Mouse (Mus musculus): ENCODE measurements around the gene Irx2. TPM values are rescaled to one million over a fixed set of nuclear protein-coding genes. Genes with fewer than 3 reads are reported as not detected.

Irx2 gene
- not detected in 2 replicates for polyA plus RNA-seq (2015; fragmentation: Nextera tagmentation; extraction: Ambion mirVana)

GRCm38 (mm10) chr13:72628462-72628916, at the start of gene Irx2:
Irx2 (plus strand) TSS chr13:72628820.
- peak; percentile 43 for ATAC-seq
- peaks cover 3% of the 10 kb centered on the region; the same call in 1 of the 2 replicates for H3K4me1 ChIP-seq (ENCODE audit: insufficient read depth)
- DNase-seq = peak; percentile 41
- no peaks in the 10 kb centered on the region for H3K36me3 ChIP-seq (replicated peaks; ENCODE audit: insufficient read depth, low read length)
- WGBS (ENCODE audit: insufficient replicate concordance) = 1% methylated on average over 24 of the region's 45 CpGs
- peak within 1 kb of the TSS; percentile 57 for H3K4me2 ChIP-seq (ENCODE audit: low read depth, low read length)
- no peak within 1 kb of the TSS for H3K27ac ChIP-seq (ENCODE audit: low read depth)
- H3K9me3 ChIP-seq (ENCODE audit: low read length) = no peaks in the 10 kb centered on the region
- H3K4me3 ChIP-seq (ENCODE audit: low read depth, low read length) = peak within 1 kb of the TSS; percentile 37
- TF ChIP-seq EP300 (IDR thresholded peaks at IDR 0.05; ENCODE audit: low read depth) (no peak), CTCF (IDR thresholded peaks at IDR 0.05; ENCODE audit: low read depth) (no peak)
- peaks cover 96% of the 10 kb centered on the region for H3K27me3 ChIP-seq (ENCODE audit: insufficient read depth, low read length)
- no peak within 1 kb of the TSS for H3K9ac ChIP-seq (replicated peaks)

GRCm38 (mm10) chr13:72581276-72581675, 47.3 kb upstream of the Irx2 start:
- H3K9ac ChIP-seq (replicated peaks) = no peak overlapping the region
- H3K4me2 ChIP-seq (ENCODE audit: low read depth, low read length) = no peak overlapping the region
- no peak overlapping the region for H3K27ac ChIP-seq (ENCODE audit: low read depth)
- ATAC-seq (no peak), DNase-seq (no peak)
- TF ChIP-seq CTCF (IDR thresholded peaks at IDR 0.05; ENCODE audit: low read depth) (no peak), EP300 (IDR thresholded peaks at IDR 0.05; ENCODE audit: low read depth) (no peak)
- H3K9me3 ChIP-seq (ENCODE audit: low read length) = no peaks in the 10 kb centered on the region; the same call in 1 of the 2 replicates
- H3K36me3 ChIP-seq (replicated peaks; ENCODE audit: insufficient read depth, low read length) = no peaks in the 10 kb centered on the region
- H3K4me3 ChIP-seq (ENCODE audit: low read depth, low read length) = no peak overlapping the region
- whole genome bisulfite sequencing (ENCODE audit: insufficient replicate concordance) = 84% methylated on average over 2 of the region's 2 CpGs
- H3K4me1 ChIP-seq (ENCODE audit: insufficient read depth) = no peaks in the 10 kb centered on the region
- no peaks in the 10 kb centered on the region for H3K27me3 ChIP-seq (ENCODE audit: insufficient read depth, low read length)

GRCm38 (mm10) chr13:72592526-72592925, 36.1 kb upstream of the Irx2 start:
- no peak for ATAC-seq
- 54% methylated on average over 4 of the region's 4 CpGs for WGBS (ENCODE audit: insufficient replicate concordance)
- no peak overlapping the region for H3K4me2 ChIP-seq (ENCODE audit: low read depth, low read length)

GRCm38 (mm10) chr13:72593310-72593709, 35.3 kb upstream of the Irx2 start:
- Histone ChIP-seq H3K9ac (replicated peaks) (no peak overlapping the region), H3K4me2 (ENCODE audit: low read depth, low read length) (no peak overlapping the region), H3K27me3 (ENCODE audit: insufficient read depth, low read length) (no peaks in the 10 kb centered on the region), H3K27ac (ENCODE audit: low read depth) (no peak overlapping the region), H3K9me3 (ENCODE audit: low read length) (no peaks in the 10 kb centered on the region), H3K4me1 (ENCODE audit: insufficient read depth) (no peaks in the 10 kb centered on the region), H3K4me3 (ENCODE audit: low read depth, low read length) (no peak overlapping the region), H3K36me3 (replicated peaks; ENCODE audit: insufficient read depth, low read length) (no peaks in the 10 kb centered on the region)
- 50% methylated on average over 6 of the region's 6 CpGs for WGBS (ENCODE audit: insufficient replicate concordance)
- TF ChIP-seq CTCF (IDR thresholded peaks at IDR 0.05; ENCODE audit: low read depth) (no peak), EP300 (IDR thresholded peaks at IDR 0.05; ENCODE audit: low read depth) (no peak)
- ATAC-seq (no peak), DNase-seq (no peak)

More at GRCm38 (mm10) chr13:72592526-72592925, 36.1 kb upstream of the Irx2 start:
- no peak overlapping the region for H3K4me3 ChIP-seq (ENCODE audit: low read depth, low read length)
- H3K9me3 ChIP-seq (ENCODE audit: low read length) = no peaks in the 10 kb centered on the region
- no peak overlapping the region for H3K9ac ChIP-seq (replicated peaks)
- no peaks in the 10 kb centered on the region for H3K27me3 ChIP-seq (ENCODE audit: insufficient read depth, low read length)
- H3K27ac ChIP-seq (ENCODE audit: low read depth) = no peak overlapping the region
- no peak for DNase-seq
- no peaks in the 10 kb centered on the region for H3K36me3 ChIP-seq (replicated peaks; ENCODE audit: insufficient read depth, low read length)
- no peaks in the 10 kb centered on the region for H3K4me1 ChIP-seq (ENCODE audit: insufficient read depth)
- TF ChIP-seq CTCF (IDR thresholded peaks at IDR 0.05; ENCODE audit: low read depth) (no peak), EP300 (IDR thresholded peaks at IDR 0.05; ENCODE audit: low read depth) (no peak)

GRCm38 (mm10) chr13:72593710-72594111, 34.9 kb upstream of the Irx2 start:
- Histone ChIP-seq H3K4me3 (ENCODE audit: low read depth, low read length) (no peak overlapping the region), H3K27ac (ENCODE audit: low read depth) (no peak overlapping the region), H3K4me1 (ENCODE audit: insufficient read depth) (no peaks in the 10 kb centered on the region), H3K36me3 (replicated peaks; ENCODE audit: insufficient read depth, low read length) (no peaks in the 10 kb centered on the region), H3K4me2 (ENCODE audit: low read depth, low read length) (no peak overlapping the region), H3K9me3 (ENCODE audit: low read length) (no peaks in the 10 kb centered on the region), H3K9ac (replicated peaks) (no peak overlapping the region), H3K27me3 (ENCODE audit: insufficient read depth, low read length) (no peaks in the 10 kb centered on the region)
- DNase-seq (no peak), ATAC-seq (no peak)
- TF ChIP-seq EP300 (IDR thresholded peaks at IDR 0.05; ENCODE audit: low read depth) (no peak), CTCF (IDR thresholded peaks at IDR 0.05; ENCODE audit: low read depth) (no peak)
- 52% methylated on average over 4 of the region's 4 CpGs for WGBS (ENCODE audit: insufficient replicate concordance)

- H3K4me3 ChIP-seq (ENCODE audit: low read depth, low read length) = no peak overlapping the region
- ATAC-seq = no peak
- no peaks in the 10 kb centered on the region for H3K4me1 ChIP-seq (ENCODE audit: insufficient read depth)
- no peaks in the 10 kb centered on the region for H3K9me3 ChIP-seq (ENCODE audit: low read length)
- WGBS (ENCODE audit: insufficient replicate concordance) = 63% methylated on average over 3 of the region's 3 CpGs
- TF ChIP-seq EP300 (IDR thresholded peaks at IDR 0.05; ENCODE audit: low read depth) = no peak
- no peak overlapping the region for H3K4me2 ChIP-seq (ENCODE audit: low read depth, low read length)
- no peak overlapping the region for H3K27ac ChIP-seq (ENCODE audit: low read depth)
- H3K9ac ChIP-seq (replicated peaks) = no peak overlapping the region
- H3K27me3 ChIP-seq (ENCODE audit: insufficient read depth, low read length) = no peaks in the 10 kb centered on the region
- H3K36me3 ChIP-seq (replicated peaks; ENCODE audit: insufficient read depth, low read length) = no peaks in the 10 kb centered on the region
- no peak for DNase-seq
These were observed 29.4 kb upstream of the Irx2 start for GRCm38 (mm10) chr13:72599254-72599653.

- TF ChIP-seq CTCF (IDR thresholded peaks at IDR 0.05; ENCODE audit: low read depth) = 0 out of 2 replicates have a peak, but pooled peaks have one; percentile 9
- no peak for TF ChIP-seq EP300 (IDR thresholded peaks at IDR 0.05; ENCODE audit: low read depth)
These were observed 19.9 kb upstream of the Irx2 start for GRCm38 (mm10) chr13:72608706-72609105.

More at GRCm38 (mm10) chr13:72608706-72609105, 19.9 kb upstream of the Irx2 start:
- Histone ChIP-seq H3K27ac (ENCODE audit: low read depth) (no peak overlapping the region), H3K4me3 (ENCODE audit: low read depth, low read length) (no peak overlapping the region), H3K4me1 (ENCODE audit: insufficient read depth) (no peaks in the 10 kb centered on the region), H3K36me3 (replicated peaks; ENCODE audit: insufficient read depth, low read length) (no peaks in the 10 kb centered on the region), H3K9ac (replicated peaks) (no peak overlapping the region), H3K9me3 (ENCODE audit: low read length) (no peaks in the 10 kb centered on the region), H3K27me3 (ENCODE audit: insufficient read depth, low read length) (no peaks in the 10 kb centered on the region), H3K4me2 (ENCODE audit: low read depth, low read length) (no peak overlapping the region)
- no peak for DNase-seq
- 65% methylated on average over 16 of the region's 16 CpGs for WGBS (ENCODE audit: insufficient replicate concordance)
- ATAC-seq = no peak
